Mouse (Mus musculus) G1E (cell line): ENCODE measurements around the gene Mfrp.
A peak's percentile ranks its signal among the peaks of the same experiment; 100 is the strongest.

Experiments used
- CTCF ChIP-seq: IDR thresholded peaks from 2 replicates; pipeline ENCODE4 v1.5.1; 2012; ENCODE audit warnings: low read depth, low read length, inconsistent platforms, mixed read lengths
- GATA1 ChIP-seq: IDR thresholded peaks from 2 replicates; pipeline ENCODE4 v1.6.1; 2012; ENCODE audit warnings: borderline replicate concordance, low read length, inconsistent platforms, mixed read lengths
- TAL1 ChIP-seq: conservative IDR thresholded peaks from 2 replicates; pipeline ENCODE4 v1.6.1; 2012; ENCODE audit warnings: low read depth, low read length, inconsistent platforms, mixed read lengths

DNA sequence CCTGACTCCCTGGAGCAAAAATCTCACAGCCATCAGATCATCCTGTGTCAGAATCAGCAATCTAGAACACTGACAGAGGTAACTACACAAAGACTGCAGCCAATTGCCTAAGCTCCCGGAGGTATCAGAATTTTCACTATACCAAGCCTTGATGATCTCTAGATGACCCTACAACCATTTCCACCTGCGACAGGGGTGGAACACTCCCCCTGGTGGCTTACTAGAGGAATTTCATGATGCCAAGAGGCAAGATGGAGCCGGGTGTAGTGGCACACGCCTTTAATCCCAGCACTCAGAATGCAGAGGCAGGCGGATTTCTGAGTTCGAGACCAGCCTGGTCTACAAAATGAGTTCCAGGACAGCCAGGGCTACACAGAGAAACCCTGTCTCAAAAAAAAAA, 22.8 kb downstream of the Mfrp start:
- 0 out of 2 replicates have a peak, but pooled peaks have one; percentile 27 for TF ChIP-seq CTCF
- no peak for TF ChIP-seq TAL1
- TF ChIP-seq GATA1: no peak
